Mouse (Mus musculus) thymus, postnatal 10 days (tissue): ENCODE results near the gene Cdk5rap2.

ENCODE experiments used
- DNase-seq, 2 experiments: peaks; one replicate each; pipeline ENCODE4 v3.0.0; 2021; ENCODE audit warnings: low spot score in 2 of 2

Gene Cdk5rap2

DNA sequence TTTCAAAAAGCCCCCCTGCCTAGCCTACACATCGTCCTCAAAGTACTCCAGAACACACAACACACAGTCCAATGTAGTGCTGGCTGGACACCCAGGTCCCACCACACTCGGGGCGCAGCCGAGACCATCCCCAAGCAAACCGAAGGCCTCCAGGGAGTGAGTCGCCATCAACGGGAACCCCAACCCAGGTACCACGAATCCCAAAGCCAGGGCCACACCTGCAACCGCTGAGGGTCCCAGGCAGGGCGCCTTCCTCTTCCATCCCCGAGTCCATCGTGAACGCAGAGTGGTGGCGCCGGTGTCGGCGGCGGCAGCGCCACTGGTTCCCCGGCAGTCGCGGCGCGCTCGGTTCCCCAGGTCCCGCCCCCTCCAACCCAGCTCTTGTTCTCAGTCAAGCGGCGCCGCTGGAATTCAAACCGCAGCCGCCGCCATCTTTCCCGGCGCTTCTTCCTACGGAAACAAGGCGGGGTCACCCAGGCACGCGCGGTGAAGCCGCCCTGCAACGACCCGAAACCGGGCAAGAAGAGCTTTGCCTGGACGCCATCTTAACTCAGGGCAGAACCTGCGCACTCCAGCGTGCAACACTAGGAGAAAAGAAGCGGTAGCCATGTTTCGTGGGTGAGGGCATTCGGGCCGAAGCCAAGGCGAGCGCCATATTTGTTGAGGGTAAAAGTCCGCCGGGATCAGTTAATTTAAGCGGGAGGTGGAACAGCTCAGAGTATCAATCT lies at the start of gene Cdk5rap2:
Gene Cdk5rap2 (minus strand): TSS at position 450 of the 728 bp plus-strand sequence.
- DNase-seq, result peak; percentile 94

DNA sequence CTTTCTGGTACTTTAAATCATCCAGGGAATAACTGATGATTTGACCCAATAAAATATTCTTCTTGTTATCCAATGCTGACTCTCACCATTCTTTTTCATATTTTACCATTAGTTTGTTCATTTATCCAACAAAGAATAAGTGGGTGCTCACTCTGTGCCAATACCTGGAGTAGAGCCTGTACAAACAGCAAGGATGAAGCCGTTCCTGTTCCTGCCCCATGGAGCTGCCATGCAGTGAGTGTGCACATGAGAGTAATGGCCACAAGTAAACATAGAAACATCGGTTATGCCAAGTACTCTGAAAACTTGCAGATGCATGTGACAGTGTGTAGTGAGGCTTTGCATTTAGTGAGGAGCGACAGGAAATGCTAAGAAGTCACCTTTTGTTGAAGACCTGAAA lies 41.9 kb upstream of the Cdk5rap2 start:
- DNase-seq, result no peak

DNA sequence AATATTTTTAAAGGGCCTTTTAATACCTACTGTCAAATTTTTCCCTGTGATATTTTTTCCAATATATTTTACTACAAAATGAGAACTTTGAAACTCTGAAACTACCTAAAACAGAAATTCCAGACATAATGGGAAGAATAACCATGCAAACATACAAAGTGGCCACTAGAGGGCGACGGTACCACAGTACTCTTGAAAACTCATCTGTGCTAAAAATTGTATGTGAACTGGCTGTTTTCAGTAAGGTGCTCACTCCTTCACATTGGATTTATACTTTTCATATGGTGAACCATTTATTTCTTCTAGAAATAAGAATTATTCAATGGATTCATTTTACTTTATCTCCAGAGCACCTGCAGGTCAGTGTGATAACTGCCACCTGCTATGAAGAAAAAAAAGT lies 41.5 kb upstream of the Cdk5rap2 start:
- DNase-seq, result peak in 1 of 2 experiments; percentile 28

DNA sequence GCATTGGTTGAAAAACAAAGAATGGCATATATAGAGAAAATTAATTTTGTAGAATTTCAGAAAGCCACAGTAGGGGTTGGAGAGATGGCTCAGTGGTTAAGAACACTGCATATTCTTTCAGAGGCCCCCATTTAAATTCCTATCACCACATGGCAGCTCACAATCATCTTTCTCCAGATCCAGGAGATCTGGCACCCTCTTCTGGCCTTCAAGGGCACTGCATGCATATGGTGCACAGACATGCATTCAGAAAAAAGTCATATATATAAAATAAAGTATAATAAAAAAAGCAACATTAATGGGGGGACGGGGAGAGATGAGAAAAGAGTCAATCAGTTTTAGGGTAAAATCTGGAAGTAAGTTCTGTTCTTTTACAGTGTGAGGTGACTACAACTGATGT lies 39.4 kb upstream of the Cdk5rap2 start:
- DNase-seq, result no peak

DNA sequence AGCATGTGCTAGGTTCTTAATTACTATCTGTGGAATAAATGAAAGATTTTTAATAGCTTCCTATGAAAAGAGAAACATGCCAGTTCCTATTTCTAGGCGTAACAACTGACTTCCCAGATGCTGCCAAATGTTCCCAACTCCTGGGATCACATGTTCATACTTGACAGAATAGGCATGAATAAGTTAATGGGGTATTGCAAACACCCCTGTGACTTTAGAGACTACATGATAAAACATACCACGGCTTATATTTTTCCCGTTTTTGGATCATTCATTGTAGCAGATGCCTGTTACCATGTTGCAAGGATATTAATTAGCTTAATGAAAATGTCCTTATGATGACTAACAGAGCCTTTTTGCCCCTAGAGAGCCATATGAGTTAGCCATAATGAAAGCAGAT lies 36.5 kb upstream of the Cdk5rap2 start:
- DNase-seq, result no peak

DNA sequence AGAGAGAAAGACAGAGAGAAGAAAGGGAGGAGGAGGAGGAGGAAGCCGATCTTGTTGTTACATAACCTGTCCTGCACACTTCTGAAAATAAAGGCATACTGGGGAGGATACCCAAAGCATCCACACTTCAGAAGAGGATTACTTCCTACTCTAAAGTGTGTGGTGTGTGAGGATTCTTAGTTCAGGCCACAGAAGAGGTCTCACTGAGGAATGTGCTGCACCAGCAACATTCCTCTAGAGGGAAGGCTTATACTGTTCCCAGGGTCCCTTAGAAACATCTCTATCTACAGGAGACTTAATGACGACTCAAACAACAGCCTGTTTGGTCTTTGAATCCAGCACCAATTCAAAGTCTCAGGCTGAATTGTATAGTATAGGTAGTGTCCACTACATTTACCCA lies 10.0 kb upstream of the Cdk5rap2 start:
- DNase-seq, result no peak

DNA sequence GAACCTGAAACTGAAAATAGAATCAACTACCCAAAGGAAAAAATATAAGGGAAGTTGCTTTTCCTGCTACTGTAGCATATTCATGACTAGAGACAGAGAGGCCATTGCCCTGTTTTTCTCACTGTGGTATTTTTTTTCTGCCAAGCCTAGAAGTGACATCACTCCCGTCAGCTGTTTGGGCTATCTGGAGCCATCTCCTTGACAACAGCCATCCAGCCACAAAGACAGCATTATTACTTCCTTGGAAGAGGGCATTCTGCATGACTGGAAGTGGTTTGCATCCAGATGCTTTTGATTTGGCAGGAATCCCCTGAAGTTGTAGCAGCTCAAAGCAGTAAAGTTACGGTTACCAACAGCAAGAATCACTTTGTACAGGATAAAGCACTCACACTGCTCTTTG lies 1.9 kb upstream of the Cdk5rap2 start:
- DNase-seq, result no peak

DNA sequence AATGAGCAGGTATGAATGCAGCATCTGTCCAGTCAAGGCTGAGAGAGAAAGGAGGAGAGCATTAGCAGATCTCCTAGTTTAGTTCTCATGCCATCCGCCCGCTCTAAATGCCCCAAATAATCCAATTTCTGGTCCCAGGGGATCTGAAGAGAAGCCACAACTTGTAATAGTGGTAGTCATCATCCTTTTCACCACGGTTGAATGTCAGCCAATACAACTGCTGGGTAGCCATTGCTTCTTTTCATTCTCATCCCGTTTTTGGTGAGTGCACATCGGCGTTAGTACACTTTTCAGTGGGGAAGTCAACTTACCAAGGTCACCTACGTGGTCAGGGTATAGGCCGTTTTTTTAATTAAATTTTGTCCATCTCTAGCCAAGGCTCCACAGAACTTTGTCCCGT lies 787 bp downstream of the Cdk5rap2 start:
- no peak for DNase-seq

DNA sequence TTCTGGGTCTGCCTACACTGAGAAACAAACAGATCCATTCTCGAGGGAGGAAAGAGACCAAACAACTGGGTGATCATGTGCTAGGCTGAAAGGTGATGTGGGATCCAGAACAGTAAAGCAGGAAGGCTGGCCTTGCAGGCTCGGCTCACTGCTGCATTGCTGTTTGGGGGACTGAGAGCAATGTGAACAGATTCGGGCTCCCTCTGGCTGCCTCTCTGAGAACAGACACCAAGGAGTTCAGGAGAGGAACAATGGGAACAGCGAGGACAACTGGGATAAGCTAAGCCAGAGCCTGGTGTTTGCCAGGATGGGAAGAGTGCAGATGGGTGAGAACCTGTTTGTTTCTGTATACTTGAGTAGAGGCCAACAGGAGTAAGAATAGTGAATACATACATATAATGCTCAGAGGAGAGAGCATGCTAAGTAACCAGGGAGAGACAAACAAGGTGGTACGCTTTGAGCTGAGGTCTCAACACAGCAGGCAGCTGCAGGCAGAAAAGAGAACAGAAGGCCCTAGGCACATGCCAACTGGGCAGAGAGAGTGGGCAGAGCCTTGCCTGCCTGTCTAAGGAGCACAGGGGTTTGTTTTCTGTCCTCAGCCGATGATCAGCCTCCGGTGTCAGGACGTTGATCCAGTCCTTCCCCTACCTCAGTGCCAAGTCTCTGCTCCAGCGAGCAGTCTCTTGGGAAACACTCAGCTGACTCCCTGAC lies 8.0 kb downstream of the Cdk5rap2 start:
- no peak for DNase-seq

DNA sequence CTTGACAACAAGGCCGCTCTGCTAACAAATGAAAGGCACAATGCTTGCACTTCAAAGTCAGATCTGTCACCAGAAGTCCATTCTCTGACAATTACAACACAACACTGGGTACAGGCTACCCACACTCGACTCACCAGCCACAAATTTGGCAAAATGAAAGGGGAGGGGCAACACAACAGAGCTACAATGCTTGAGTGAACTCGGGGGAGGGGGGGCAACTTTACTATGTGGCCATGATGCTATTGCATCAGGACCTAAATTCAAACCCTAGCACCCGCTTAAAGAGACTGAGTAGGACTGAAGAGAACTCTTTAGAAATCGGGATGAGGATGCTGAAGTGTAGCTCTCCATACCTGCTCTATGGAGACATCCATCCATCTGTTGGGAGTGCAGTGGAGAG lies 10.8 kb downstream of the Cdk5rap2 start:
- no peak for DNase-seq

DNA sequence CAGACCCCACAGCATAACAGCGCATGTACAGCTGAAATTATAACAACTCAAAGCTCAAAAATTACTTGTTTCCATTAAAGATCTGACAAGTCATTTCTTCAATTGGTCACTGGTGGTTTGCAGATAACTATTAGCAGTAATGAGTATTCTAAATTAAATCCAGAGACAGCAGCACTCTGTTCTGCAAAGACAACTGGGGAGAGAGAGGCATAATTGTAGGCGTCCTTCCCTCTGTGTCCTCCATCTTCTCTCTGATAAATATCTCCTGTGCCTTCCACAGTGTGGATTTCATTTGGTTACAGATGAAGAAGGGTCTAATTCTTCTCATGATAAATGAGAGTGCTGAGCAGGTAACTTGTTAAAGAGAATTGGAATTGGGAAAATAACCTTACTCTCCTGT lies 11.2 kb downstream of the Cdk5rap2 start:
- DNase-seq, result no peak

DNA sequence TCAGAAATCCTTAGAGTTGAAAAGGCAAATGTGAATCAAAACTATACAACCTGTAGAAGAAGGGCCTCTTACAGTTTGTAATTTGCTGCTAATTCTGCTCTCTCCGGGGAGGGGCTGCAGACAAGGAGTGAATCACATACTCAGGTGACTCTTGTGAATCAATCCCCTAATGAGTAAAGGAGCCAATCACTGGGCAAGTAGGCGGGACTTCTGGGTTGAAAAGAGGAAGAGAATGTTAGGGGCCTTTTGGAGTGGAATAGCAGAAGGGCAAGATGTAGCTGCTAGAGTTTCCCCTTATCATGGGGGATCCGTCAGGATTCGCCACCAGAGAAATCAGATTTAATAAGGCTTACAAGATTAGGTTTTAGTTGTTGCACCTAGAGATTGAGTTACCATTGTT lies 12.2 kb downstream of the Cdk5rap2 start:
- no peak for DNase-seq

DNA sequence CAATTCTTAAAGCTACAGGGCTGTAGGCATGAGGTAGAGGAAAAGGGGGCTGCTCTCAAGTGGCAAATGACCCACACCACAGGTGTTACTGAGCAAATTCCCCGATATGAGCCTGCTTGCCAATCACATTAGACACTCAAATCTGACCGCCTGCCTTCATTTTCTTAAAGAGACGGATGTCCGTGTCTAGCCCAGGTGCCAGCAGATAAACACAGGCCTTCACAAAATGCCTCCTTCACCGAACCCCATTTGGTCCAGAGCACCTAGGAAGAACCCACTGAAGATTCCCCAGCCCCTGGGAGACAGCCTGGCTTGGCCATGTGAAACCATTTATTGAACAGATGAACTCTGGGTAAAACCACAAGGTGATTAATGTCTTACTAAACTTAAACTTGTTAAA lies 13.5 kb downstream of the Cdk5rap2 start:
- no peak for DNase-seq

DNA sequence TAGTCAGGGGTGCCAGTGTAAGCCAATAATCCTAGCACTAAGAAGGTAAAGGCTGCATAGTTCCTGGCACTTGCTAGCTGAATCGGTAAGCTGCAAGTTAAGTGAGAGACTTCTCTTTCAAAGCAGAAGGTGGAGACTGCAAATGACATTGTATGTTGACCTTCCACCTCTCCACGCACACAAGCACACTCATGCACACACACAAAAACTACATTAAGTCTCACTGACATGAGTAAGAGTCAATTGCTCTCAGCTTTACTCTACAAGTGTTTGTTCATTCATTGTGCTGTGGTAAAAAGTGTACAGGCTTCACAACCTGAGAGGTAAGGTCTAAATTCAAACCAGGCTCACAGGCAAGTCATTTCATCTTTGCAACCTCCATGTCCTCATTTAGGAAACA lies 15.5 kb downstream of the Cdk5rap2 start:
- DNase-seq, result no peak

DNA sequence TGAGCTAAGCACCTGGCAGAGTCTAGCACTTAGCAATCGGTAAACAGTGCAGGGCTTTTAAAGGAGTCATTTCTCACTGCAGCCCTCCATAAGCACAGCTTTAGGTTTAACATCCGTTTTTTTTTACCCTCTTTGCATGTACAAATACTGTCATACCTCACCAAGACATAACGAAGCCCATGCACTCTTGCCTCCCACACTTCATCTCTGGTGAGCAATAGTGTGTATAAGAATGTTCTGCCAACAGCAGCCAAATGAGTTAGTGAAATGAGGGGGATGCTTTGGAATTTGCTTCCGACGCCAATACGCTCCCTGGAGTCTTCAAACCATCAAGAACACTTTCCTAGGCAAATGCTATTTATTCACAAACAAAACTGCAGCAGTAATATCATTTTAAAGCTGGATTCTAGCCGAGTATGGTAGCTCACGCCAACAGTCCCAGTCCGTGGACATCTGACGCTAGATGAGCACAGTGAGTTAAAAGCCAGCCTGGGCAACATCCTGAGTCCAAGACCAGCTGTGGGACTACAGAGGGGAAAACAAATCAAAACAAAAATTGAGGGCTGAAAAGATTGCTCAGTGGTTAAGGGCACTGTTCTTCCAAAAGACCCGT lies 18.4 kb downstream of the Cdk5rap2 start:
- no peak for DNase-seq

DNA sequence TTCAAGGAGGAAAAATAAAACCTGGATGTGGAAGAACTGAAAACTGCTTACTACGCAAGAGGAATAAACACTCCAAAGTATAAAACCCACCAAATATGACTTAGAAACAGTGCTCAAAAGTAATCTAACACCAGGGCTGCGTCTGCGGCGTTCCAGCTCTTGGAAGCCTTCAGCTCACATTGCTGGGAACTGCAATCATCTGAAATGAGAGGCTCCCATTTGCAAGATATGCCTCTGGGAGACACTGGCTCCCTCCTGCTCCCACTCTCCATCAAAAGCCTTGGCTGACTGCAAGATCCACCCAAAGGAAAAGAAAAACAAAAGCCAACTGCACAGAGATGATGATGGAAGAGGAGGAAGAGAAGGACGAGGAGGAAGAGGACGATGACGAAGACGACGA lies 19.2 kb downstream of the Cdk5rap2 start:
- DNase-seq, result no peak

DNA sequence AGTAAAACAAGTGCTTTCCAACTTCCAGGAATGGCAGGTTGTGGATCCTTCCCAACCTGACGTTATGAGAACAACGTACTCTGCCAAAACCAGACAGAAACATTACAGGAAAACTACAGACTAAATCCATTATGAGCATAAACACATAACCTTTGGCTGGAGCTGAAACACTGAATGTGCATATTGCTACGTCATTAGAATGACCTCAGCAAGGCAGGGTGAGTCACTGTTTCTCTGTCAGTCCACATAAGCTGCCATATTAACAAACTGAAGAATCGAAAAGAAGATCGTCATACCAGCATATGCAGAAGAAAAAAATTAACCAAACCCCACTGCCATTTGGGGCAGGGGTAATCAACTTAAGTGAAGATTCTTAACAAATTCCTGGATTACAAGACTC lies 24.0 kb downstream of the Cdk5rap2 start:
- no peak for DNase-seq

DNA sequence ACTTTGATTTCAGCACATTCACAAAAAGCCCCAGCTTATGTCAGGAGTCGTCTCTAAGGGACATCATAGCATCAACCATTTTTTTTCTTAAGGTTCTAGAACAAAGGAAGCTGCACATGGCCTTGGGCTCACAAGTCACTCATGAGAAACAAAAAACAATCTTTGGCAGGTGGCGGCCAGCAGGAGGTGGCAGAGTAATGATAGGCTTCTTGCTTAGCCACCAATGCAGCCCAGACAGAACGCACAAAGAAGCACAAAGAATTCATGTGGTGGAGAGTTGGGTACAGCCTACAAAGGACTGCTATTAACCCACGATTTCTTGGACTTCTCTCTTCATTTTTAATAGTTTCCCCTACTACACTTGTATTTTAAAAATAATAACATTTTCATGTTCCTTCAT lies 32.9 kb downstream of the Cdk5rap2 start:
- no peak for DNase-seq

DNA sequence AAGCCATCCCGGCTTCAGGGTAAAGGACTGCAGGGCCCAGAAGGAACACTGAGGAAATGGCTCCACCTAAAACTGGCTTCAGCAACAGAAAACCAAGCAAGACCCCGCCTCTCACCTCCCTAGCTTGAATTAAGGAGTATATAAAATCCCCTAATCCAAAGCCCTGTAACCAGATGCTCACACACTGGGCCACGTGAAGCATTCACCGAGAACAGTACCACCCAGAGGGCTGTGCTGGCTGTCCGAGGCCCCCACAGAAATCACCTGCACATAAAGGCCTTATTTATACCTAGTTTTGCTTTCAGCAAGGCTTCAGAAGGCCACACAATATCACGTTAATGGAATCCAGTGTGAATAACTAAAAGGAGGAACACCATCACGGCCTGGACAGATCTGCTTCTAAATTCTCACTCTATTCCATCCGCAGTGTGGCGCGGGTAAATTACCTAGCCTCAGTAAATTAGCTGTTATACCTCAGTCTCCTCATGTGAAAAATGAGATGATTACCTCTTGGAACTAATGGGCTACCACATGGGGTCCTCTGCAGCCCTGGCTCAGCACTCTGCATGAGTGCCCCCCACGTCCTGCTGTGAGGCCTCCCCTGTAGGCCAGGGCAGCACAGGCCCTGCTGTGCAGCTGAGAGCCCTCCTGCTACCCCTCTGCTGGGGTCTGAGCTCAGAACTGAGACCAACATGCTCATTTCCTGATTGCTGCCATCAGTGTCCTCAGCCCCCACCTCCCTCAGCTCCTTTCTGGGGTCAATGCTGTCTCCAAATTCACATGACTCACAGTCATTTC lies 45.0 kb downstream of the Cdk5rap2 start:
- DNase-seq, result no peak

DNA sequence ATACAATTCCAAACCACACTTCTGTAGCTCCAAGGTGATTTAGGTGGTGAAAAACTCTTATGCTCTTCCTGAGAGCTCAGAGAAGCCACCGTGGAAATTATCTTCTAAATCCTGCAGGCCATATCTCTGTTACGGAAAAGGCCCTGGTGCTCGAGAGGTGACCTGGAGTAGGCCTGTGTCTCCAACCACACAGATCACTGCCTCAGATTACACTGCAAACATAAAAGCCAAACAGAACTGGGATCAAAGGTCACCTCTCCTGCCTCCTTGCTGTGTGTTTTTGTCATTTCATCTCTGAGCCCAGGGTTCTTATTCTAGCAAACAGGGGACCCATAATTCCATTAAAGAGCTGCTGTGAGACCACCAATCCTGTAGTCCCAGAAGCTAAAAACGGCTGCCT lies 48.9 kb downstream of the Cdk5rap2 start:
- no peak for DNase-seq

DNA sequence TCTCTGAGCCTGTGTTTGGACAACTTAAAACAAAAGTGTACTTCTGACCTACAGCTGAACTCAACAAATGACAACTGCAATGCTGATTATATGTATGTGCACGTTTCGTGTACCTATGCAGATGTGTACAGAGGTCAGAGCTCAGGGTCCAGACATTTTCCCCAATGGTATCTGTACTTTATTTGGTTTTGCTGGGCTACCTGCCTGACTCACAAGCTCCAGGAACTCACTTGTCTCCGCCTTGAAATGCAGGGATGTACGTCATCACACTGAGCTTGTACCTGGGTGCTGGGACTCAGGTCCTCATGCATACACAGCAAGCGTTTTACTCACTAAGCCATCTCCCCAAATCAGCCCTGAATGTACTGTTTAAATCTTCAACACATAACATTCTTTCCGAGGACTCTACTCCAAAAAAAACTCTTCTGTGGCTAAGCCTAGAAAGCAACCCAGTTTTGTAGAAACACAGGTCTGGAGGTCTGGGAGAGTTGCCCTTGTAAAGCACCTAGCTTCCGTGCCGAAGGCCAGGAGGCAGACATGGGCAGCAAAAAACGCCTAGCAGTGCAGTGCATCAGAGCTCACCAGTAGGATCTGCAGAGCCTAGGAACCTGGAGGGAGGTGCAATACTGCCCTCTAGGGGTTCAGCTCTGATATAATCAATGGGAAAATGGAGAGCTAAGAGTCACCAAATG lies 54.4 kb downstream of the Cdk5rap2 start:
- DNase-seq, result peak; percentile 19 to 66

DNA sequence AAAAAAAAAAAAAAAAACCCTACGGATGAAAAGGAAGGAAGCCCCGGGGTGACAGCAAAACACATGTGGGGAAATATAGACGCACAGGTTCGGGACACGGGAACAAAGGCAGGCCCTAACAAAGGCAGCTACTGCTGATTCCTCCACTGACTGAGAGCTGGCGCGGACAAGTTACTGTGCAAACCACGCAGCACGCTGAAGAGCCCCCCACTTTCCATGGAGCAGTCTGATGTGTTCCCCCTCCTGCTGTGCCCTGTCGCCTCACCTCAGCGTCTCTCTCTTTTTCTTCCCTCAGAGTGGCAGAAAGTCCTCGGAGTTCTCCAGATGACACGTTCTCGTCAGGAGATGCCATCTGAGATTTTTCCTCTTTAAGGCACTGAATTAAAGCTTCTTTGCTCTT lies 55.8 kb downstream of the Cdk5rap2 start:
- DNase-seq, result no peak
